Mouse (Mus musculus) cerebellum, adult 9-10 months (tissue): ENCODE data around the gene Got1.

Experiments
- DNase-seq: peaks from one replicate; pipeline ENCODE4 v3.0.0; 2022

Gene Got1

GRCm38 (mm10) chr19:43524187-43525103 is at the start of gene Got1:
Got1 (minus strand) TSS chr19:43524605.
- DNase-seq, result peak; percentile 99

GRCm38 (mm10) chr19:43570831-43571790 is 46.7 kb upstream of the Got1 start:
- peak; percentile 56 for DNase-seq

GRCm38 (mm10) chr19:43569133-43569532 is 44.7 kb upstream of the Got1 start:
- DNase-seq, result no peak

GRCm38 (mm10) chr19:43568298-43568697 is 43.9 kb upstream of the Got1 start:
- DNase-seq, result no peak

GRCm38 (mm10) chr19:43563166-43563565 is 38.8 kb upstream of the Got1 start:
- DNase-seq, result no peak

- no peak for DNase-seq
These were observed 37.4 kb upstream of the Got1 start for GRCm38 (mm10) chr19:43561841-43562240.

GRCm38 (mm10) chr19:43560244-43560643 is 35.8 kb upstream of the Got1 start:
- no peak for DNase-seq

GRCm38 (mm10) chr19:43551493-43551890 is 27.1 kb upstream of the Got1 start:
- DNase-seq, result no peak

- no peak for DNase-seq
These were observed 26.5 kb upstream of the Got1 start for GRCm38 (mm10) chr19:43550706-43551492.

GRCm38 (mm10) chr19:43548060-43548459 is 23.7 kb upstream of the Got1 start:
- DNase-seq, result no peak

- no peak for DNase-seq
These were observed 22.1 kb upstream of the Got1 start for GRCm38 (mm10) chr19:43546337-43547117.

- no peak for DNase-seq
These were observed 11.0 kb upstream of the Got1 start for GRCm38 (mm10) chr19:43535372-43535771.

- DNase-seq, result no peak
These were observed 6.5 kb upstream of the Got1 start for GRCm38 (mm10) chr19:43530921-43531320.

- peak; percentile 81 for DNase-seq
These were observed 5.9 kb upstream of the Got1 start for GRCm38 (mm10) chr19:43530197-43530770.

GRCm38 (mm10) chr19:43528056-43528587 is 3.7 kb upstream of the Got1 start:
- no peak for DNase-seq

- no peak for DNase-seq
These were observed 2.7 kb upstream of the Got1 start for GRCm38 (mm10) chr19:43527131-43527530.

- no peak for DNase-seq
These were observed 1.6 kb upstream of the Got1 start for GRCm38 (mm10) chr19:43526025-43526424.

- DNase-seq, result no peak
These were observed 1.2 kb upstream of the Got1 start for GRCm38 (mm10) chr19:43525566-43525965.

GRCm38 (mm10) chr19:43525104-43525482 is 688 bp upstream of the Got1 start:
- DNase-seq, result peak; percentile 86

- peak; percentile 68 for DNase-seq
These were observed 854 bp downstream of the Got1 start for GRCm38 (mm10) chr19:43523551-43523950.

GRCm38 (mm10) chr19:43521996-43522395 is 2.4 kb downstream of the Got1 start:
- no peak for DNase-seq
